Mouse (Mus musculus): ENCODE results near the gene Gosr2.
A peak's percentile ranks its signal among the peaks of the same experiment; 100 is the strongest.

Gene Gosr2

DNA sequence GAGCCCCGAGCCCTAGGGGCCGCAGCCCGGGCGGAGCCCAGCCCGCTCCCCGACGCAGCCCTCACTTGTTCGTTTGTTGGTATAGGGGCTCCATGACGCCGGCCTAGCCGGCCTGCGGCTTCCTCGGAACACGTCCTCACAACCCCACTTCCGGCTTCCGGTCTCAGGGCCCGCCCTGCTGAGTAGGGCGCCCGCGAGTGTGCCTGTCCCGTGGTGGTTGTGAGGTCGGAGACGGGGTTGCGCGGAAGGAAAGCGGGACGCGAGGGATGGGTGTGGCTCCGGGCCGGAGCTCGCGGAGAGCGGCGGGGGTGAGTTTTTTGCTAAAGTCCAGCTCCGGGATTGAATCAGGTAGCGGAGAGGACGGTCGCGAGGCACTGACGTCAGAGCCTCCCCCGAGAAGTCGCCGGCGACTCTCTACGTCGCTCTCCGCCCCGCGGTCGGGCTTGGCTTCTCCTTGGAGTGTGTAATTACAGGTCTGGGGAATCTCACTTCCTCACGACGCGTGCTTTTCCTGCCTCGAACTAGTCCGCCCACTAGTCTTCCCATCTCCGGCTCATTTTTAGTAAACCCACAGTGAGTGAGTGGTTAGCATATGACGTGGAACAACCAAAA, at the start of gene Gosr2:
TSS of gene Gosr2 (minus strand) at position 334 of the 612 bp plus-strand sequence.
- DNase-seq (ENCODE audit: low spot score in 2 of 2) = peak; percentile 91 to 94

DNA sequence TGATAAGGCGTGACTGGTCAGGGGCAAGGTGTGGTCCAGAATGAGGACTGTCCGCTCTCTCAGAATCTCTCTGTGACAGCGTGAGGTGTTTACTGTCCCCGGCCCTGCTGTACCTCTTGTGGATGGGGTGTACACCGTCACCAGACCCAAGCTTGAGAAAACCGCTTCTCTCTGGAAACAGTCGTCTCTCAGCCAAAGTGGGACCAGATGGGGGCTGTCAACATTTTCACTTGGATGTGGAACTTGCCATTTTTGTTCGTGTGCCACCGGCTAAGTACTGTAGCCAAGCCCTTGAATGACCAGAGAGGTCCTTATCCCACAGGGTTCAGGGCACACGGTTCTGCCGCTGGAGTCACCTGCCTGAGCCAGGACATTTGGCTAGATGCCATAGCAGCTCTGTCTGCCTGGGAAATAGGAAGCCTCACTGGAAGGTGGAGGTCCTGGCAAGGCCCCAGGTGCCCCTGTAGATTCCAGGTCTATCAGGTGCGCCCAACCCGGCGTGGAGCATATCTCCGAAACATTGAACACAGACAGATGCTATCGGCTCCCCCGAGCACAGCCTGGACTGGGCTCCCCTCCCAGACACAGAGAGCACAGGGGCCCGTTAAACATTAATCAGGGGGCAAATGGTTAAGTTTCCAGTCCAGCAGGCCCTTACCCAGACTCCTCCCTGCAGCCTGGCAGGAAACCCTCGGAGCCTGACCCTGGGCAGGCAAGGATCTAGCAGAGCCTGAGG, 37.5 kb upstream of the Gosr2 start:
- no peak for DNase-seq (ENCODE audit: low spot score in 2 of 2)

DNA sequence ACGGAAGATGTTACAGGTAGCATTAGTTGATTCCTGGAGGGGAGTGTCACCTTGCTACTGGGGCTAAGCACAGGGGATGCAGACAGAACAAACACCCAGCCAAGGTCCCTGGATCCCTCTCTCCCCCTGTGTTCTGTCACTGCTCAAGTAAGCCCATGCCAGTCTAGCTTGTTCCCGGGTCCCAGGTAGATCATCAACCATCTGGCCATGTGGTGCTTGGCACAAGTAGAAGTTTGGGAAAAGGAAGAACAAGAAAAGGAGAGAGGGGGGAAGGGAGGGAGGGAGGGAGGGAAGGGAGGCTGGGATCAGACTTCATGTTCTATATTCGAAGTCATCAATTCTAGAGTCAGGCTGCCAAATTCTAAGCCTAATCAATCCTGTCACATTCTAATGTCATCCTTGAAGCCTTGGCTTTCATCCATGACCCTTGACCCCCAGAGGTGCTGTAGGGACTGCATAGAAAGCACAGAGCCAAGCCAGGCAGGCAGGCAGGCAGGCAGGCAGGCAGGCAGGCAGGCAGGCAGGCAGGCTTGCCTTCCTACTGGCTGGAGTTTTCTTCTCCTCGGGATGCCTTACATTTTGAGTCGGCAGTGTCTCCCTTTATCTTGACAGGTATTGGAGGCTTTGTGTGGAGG, 36.8 kb upstream of the Gosr2 start:
- no peak for DNase-seq (ENCODE audit: low spot score in 2 of 2)

DNA sequence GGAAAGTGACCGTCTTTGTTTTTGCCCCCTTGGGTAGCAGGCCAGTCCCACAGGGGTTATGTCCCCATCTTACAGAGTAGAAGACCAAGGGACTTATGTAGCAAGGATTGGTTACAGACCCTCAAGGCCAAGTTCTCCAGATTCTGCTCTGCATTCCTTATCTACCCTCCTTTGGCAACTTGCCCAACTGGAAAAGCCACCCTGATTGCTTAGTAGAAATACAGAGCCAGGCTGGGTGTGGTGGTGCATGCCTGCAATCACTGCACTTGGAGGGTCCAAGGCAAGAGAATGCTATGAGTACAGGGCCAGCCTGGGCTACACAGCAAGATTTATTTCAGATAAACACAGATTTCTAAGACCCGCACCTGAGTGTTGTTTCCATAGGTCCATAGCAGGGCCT, 36.3 kb upstream of the Gosr2 start:
- DNase-seq (ENCODE audit: low spot score in 2 of 2) = no peak

DNA sequence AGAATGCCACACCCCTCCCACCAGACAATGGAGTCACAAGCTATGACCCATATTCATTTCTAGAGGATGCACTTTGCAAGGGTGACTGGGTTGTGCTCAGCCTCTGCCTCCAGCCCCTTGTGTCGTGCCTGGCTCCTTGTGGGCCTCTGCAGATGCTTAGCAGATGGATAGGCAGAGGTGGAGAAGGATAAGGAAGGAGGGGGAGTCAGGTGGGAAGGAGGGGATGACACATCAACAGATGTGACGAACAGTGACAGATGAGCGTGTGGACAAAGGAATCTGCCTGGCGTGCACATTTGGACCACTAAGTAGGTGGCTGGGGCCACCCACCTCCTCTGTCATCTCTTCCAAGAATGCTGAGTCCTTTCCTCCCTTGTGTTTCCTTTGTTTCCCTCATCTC, 35.4 kb upstream of the Gosr2 start:
- no peak for DNase-seq (ENCODE audit: low spot score in 2 of 2)

DNA sequence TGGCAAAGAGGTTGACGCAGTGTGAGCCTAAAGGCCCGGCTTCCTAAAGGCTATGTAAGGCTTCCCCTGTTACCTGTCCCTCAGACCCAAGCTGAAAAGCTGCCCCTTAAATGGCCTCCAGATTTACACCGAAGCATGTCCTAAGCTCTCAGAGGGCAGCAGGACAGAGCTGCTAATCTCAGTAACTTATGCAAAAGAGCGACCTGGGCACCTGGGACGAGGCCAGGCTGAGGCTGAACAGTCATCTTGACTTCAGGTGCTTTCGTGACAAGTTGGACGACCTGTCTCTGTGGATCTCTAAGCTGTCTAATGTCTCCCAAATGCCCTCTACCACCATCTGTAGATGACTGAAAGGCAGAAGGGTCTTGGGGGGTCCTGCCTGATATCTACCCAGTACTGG, 34.6 kb upstream of the Gosr2 start:
- DNase-seq (ENCODE audit: low spot score in 2 of 2) = no peak

DNA sequence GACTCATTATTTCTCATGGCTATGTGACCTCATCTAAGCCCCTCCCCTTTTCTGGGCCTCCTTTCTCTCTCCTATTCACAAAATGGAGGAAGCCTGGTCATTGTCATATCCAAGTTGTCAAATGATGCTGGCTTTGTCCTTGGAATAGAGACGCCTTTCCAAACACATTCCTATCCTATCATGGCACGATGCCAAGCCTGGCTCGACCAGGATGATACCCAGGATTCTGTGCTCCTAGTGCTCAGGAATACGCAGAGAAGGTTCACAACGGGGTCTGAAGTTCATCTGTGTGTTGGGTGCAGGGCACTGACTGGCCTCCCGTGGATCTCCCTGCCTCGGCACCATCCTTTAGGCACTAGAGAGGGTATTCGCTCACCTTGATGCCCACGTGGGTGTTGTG, 33.9 kb upstream of the Gosr2 start:
- DNase-seq (ENCODE audit: low spot score in 2 of 2) = no peak

DNA sequence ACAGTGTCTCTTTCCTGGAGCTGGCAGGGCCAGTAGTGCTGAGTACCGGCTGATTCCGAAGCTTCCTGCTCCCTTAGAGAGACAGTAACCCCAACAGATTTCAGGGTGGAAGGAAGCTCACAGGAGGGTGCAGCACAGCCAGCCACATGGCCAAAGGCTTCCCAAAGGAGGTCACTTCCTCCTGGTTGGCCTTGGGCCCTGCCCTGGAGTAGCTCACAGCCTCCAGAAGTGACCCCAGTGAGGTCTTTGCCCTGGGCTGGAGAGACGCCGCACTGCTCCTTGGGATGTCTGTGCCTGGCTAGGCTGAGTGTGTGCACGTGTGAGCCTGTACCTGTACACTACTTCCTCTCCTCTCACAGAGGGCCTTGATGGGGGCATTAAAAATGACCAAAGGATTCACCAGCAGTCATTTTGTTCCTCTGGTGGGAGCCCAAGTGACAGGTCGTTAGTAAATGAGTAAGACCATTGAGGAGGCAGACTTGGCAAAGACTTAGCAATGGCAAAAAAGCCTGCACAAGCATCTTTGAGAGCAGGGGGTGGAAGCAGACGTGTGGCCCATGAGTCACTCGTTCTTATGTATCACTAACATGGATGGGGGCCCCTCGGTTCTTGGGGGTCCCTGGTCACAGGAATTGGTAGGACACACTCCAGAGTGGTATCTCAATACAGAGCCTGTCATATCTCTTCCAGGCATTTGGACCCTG, 31.7 kb upstream of the Gosr2 start:
- no peak for DNase-seq (ENCODE audit: low spot score in 2 of 2)

DNA sequence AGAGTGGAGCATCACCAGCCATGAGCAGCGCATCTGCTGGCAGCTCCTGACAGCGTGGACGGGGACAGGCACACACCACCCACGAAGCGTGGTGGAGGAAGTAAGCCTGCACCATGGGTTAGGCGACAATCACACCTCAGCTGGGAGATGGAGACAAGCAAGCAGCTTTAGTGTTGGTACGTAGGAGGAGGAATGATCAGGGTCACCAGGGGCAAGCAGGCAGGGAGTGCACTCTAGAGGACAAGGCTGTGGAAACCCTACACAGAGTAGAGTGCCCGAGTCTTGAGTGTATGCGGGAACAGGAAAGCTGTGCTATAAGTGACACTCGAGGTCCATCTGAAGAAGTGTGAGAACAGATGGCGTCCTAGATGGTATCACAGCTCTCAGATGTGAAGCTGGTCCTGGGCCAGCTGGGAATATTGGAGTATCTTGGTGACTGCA, 26.7 kb upstream of the Gosr2 start:
- peak; percentile 43 to 72 for DNase-seq (ENCODE audit: low spot score in 2 of 2)

DNA sequence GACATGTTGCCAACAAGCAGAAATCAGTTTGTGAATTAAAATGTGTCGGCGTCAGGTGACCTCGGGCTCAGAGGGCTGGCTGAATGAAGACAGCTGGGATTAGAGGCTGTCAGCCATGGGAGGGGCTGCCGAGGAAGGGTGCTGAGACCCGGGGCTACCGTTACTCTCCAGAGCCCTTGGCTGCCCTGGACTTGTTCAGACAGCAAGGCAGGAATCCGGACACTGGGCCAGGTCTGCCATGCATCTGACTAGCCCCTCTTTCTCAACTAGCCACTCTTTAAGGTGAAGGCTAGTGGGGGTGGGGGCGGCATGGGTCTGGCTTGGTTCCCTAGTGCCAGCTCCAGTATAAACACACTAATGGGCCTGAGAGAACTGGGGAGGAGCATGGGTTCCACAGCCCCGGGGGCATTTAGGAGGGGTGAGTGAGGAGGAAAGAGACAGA, 24.4 kb upstream of the Gosr2 start:
- peak in 1 of 2 experiments; percentile 29 for DNase-seq (ENCODE audit: low spot score in 2 of 2)

DNA sequence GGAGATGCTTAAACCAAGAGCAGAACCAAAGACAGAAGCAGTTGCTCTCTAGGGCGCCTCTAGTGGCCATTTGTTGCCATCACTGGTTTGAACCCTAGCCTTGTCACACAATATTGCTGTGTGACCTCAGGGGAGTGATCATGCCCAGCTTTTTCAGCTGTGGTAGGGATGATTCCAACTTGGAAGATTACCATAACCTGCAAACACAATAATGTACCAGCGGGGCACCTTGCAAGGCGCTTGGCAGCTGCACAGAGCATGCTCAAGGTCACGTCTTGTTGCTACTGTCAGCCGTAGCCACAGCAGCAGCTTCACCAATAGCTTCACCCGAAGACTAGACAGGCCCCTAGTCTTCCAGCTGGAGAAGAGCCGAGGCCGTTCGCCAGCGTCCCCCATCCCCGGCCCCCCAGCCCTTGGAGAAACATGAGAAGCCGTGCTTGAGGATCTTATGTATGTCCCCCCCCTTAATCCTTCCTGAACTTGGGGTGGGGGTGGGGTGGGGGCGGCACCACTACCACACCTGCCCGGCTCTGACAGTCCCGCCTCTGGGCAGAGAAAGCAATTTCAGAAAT, 23.9 kb upstream of the Gosr2 start:
- peak in 1 of 2 experiments; percentile 40 for DNase-seq (ENCODE audit: low spot score in 2 of 2)

DNA sequence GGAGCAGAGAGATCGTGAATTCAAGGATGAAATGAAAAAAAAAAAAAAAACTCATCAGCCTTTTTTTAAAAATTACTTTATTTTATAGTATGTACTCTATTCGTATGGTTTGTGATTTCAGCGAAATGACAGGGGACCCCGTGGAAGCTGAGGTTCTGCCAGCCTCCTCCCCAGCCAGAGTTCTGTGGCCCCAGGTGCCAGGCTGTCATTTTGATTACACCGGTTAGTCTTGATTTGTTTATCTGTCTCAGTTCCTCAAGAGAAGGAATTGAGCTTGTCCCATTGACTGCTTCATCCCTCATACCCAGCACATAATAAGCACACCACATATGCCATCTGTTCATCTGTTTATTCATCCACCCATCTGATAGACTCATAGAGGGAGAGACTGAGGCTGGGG, 21.7 kb upstream of the Gosr2 start:
- no peak for DNase-seq (ENCODE audit: low spot score in 2 of 2)

DNA sequence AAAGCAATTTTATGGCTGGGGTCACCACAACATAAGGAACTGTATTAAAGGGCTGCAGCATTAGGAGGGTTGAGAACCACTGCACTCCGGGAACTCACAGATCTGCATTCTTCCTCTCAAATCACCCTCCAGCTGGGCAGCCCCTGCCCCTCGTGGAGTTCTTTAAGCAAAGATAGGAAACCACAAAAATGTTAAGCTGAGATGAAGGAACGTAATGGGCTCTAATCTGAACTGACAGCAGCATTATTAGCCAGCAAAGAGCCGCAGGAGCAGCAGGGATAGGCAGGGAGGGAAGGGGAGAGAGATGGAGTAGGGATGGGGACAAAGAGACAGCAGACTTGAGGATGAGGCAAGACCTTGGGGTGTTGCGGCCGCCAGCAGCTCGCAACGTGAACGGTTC, 19.3 kb upstream of the Gosr2 start:
- no peak for DNase-seq (ENCODE audit: low spot score in 2 of 2)

DNA sequence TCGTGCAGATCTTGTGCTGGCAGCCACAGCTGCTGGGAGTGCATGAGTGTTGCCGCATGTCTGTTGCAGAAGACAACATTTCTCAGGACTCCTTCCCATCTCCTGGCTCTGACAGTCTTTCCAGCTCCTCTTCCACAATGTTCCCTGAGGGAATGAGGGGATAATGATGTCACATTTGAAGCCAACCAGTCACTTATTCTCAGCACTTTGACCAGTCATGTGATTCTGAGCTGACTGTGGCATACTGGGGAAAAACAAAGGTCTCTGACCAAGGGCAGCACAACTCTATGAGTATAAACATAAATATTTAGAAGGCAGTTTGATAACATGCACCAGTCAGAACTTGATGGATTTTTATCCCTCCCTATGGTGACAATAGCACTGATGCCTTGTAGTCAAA, 16.4 kb upstream of the Gosr2 start:
- no peak for DNase-seq (ENCODE audit: low spot score in 2 of 2)

DNA sequence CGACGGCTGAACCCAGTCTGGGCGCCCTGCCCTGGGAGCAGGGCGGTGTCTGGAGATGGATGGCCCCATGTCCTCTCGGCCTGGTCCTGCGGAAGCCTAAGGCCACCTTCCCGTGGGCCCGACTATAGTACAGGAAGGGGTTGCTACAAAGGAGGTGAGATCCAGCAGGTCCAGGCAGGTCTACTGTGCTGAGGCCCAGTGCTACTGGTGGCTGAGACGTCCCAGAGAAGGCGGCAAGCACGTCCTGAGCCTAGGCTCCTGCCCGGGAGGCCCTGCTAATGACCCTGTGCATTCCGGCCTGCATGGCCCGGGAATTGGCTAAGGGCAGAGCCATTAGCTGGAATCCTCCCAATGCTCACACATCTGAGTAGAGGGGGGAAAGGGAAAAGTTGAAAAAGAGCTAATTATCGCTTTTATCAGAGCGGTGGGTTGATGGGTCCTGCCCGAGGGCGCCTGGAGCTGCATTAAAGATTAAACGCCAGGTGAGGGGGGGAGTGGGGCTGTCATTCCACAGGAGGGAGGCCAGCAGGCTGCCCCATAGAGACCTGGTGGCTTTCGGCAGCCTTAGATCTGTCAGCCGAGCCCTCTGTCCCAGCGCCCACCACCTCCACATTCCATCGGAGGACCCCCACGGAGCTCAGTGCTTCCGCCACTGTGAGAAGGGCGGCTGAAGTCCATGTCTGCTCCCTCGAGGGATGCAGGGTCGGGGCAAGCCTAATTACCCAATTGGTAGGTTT, 14.3 kb upstream of the Gosr2 start:
- DNase-seq (ENCODE audit: low spot score in 2 of 2) = no peak

DNA sequence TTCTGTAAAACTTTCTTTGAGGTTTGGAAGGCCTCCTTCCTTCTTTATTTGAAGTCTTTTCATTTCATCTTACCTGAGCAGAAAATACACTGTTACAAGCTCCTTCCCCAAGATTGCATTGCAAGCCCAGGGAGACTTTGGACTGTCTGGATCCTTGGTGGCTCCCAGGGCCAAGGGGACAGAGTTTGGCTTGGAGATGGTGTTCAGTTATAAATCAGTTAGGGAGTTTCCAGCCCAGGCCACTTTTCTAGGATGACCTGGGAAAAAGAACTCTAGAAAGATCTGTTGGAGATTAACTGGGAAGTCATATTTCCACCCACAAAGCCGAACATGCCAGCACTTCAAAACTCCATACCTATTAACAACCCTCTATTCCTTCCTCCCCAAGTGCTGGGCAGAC, 12.3 kb upstream of the Gosr2 start:
- no peak for DNase-seq (ENCODE audit: low spot score in 2 of 2)

DNA sequence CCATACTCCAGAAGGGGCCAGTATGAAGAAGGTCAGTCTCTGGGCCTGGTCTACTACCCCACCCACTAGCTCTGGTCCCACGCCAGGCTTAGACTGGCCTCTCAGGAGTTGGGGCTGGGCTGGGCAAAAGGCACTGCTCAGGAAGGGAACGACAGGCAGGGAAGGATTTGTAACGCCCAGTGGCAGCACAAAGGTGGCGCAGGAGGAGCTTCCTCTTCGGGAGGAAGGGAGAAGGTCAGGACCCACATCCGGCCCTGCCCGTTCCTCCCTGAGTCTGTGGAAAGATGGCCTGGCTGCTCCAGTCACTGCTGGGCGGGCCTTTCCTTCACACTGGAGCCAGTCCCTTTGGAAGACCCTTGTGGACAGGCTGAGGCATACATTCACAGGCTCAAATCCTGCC, 9.3 kb upstream of the Gosr2 start:
- DNase-seq (ENCODE audit: low spot score in 2 of 2) = no peak

DNA sequence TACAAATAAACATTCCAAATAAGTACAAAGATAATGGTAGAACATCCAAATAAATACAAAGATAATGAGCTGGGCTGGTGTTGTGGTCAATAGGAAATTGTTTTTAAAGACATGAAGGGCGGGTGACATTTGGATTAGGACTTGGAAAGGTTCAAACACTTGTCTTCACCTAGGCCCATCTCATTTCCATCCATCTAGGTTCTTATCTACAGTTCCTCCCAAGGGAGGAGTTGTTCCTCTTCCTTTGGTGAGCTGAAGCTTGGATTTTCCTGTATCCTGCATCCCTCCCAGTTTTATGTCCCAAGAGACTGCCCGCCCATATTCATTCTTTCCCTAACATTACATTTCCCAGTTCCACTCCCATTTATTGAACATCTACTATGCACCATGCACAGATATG, 528 bp upstream of the Gosr2 start:
- no peak for DNase-seq (ENCODE audit: low spot score in 2 of 2)

DNA sequence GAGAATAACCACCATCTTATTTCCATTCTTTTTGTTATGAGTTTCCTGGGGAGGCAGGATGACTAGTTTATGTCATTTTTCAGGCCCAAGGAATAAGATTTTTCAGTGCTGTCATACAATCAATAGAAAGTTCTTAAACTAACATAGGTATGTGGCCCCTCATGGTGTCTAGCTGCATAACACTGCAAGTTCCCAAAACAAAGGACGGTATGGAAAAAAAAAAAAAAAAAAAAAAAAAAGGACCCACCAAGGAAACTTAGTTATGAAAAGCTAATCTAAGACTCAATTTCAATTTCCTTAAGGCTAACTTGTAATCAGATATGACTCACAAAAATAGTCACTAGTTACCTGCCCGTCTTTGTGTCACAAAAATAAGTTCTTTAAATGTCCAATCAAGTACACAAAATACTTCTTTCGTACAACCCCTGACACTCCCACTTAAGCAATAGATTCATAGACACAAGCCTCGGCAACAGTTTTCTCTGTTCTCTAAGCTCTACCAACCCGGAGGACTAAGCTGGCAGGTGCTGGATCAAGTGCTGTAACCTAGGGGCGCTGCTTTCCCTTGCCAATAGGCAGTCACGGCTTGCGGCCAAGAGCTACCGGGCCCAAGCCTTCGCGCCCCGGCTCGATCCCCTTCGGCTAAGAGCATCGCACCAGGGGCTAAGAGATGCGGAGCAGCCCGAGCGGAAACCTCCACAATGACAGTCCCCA, 690 bp downstream of the Gosr2 start:
- peak in 1 of 2 experiments; percentile 55 for DNase-seq (ENCODE audit: low spot score in 2 of 2)

DNA sequence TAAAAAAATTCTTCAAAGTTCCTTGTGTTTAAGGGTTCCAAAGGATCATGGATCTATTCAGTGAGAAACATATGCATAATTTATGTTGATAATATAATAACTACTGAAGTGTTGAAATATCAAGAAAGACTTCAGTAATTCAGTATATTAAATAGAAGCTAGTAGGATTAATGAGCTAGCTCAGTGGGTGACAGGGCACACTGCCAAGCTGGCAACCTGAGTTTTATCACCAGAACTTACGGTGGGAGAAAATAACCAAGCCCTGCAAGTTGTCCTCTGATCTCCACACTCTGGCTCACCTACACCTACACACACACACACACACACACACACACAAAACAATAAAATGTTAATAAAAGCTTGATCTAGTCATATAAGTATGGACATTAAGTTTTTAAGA, 4.5 kb downstream of the Gosr2 start:
- no peak for DNase-seq (ENCODE audit: low spot score in 2 of 2)

DNA sequence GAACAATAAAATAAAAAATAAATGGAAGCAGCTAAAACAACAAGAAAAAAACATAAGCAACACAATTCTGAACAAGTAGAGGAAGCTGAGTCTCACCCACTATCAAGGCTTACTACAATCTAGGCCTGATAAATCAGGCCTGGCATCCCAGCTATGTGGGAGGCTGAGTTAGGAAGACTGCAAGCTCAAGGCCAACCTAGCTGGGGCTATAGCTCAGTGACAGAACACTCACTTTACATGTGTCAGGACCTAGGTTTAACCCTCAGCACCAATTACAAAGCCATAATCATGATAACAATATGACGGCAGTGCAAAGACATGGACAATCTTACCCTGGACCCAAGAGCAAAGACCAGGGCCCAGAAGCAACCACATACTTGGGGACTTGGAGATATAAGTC, 6.7 kb downstream of the Gosr2 start:
- DNase-seq (ENCODE audit: low spot score in 2 of 2) = no peak

Data from right cerebral cortex, postnatal 10 days (tissue).